Mouse (Mus musculus) testis, adult 2 months (tissue): ENCODE results near the gene Csf3.

ENCODE experiments used
- CTCF ChIP-seq: fragments of 200-500 bp; IDR thresholded peaks from 2 replicates; pipeline ENCODE4 v1.5.1; 2012; ENCODE audit warnings: low read depth, mild to moderate bottlenecking, inconsistent platforms, low read length, moderate library complexity; ENCODE audit not compliant: control insufficient read depth, insufficient read depth, insufficient replicate concordance
- POLR2A ChIP-seq: fragments of 200-500 bp; IDR thresholded peaks from 2 replicates; pipeline ENCODE4 v1.6.1; 2012; ENCODE audit warnings: low read depth, mild to moderate bottlenecking, inconsistent platforms, low read length, moderate library complexity; ENCODE audit not compliant: control insufficient read depth

- TF ChIP-seq POLR2A (no peak), CTCF (no peak)
Observed at GRCm38 (mm10) chr11:98745932-98746853, 45.1 kb downstream of the Csf3 start.
